Mouse (Mus musculus) testis, adult 2 months (tissue): Measurements from ENCODE around the gene Adamts20.

Source experiments
- CTCF ChIP-seq: fragments of 200-500 bp; IDR thresholded peaks from 2 replicates; pipeline ENCODE4 v1.5.1; 2012; ENCODE audit warnings: low read depth, mild to moderate bottlenecking, inconsistent platforms, low read length, moderate library complexity; ENCODE audit not compliant: control insufficient read depth, insufficient read depth, insufficient replicate concordance
- POLR2A ChIP-seq: fragments of 200-500 bp; IDR thresholded peaks from 2 replicates; pipeline ENCODE4 v1.6.1; 2012; ENCODE audit warnings: low read depth, mild to moderate bottlenecking, inconsistent platforms, low read length, moderate library complexity; ENCODE audit not compliant: control insufficient read depth

GRCm38 (mm10) chr15:94227388-94227787 lies 237.8 kb downstream of the Adamts20 start:
- TF ChIP-seq CTCF (no peak), POLR2A (no peak)
